Mouse (Mus musculus) stomach, postnatal 0 days (tissue): ENCODE results near the gene Sema7a.

Experiments used
- CTCF ChIP-seq: IDR thresholded peaks from 2 replicates; pipeline ENCODE4 v1.5.1; 2016; ENCODE audit warnings: antibody characterized with exemption, low read depth, mild to moderate bottlenecking, moderate library complexity
- EP300 ChIP-seq: optimal IDR thresholded peaks from 2 replicates; pipeline ENCODE3; 2016; ENCODE audit warnings: antibody characterized with exemption

GRCm38 (mm10) chr9:57954962-57955744, 15.2 kb downstream of the Sema7a start:
- TF ChIP-seq CTCF = no peak
- TF ChIP-seq EP300 = no peak
